Mouse (Mus musculus) neural tube, embryonic 12.5 days (tissue): ENCODE measurements at regions not wholly inside any gene's neighbourhood (a gene's known extent, or its start where the extent isn't known, plus 50 kb on each side); places are given as distances from the start of the nearest gene placed in this dataset.
A peak's percentile ranks its signal among the peaks of the same experiment; 100 is the strongest.
"Not testable (repeated sequence)": the region's sequence is repeated elsewhere in the genome, so short reads cannot be mapped to it uniquely, and the experiment has no call there.

Experiments
- ATAC-seq: fragments of 200-750 bp; cut with Nextera tagmentation; 2 replicates; pipeline ENCODE4 v1.8.0; 2017; ENCODE audit warnings: low read depth, mild to moderate bottlenecking, moderate TSS enrichment, moderate library complexity; ENCODE audit not compliant: low FRiP score
- H3K27ac ChIP-seq: fragments of 300-500 bp; sonication (generic); 2 replicates; pipeline ENCODE4 v1.5.1; 2016
- H3K27me3 ChIP-seq: fragments of 300-500 bp; sonication (generic); replicated peaks from 2 replicates; pipeline ENCODE4 v1.6.1; 2016; ENCODE audit warnings: mild to moderate bottlenecking
- H3K36me3 ChIP-seq: fragments of 300-500 bp; sonication (generic); 2 replicates; pipeline ENCODE4 v1.6.1; 2016; ENCODE audit warnings: mild to moderate bottlenecking
- H3K4me1 ChIP-seq: fragments of 300-500 bp; sonication (generic); 2 replicates; pipeline ENCODE4 v1.6.1; 2016
- H3K4me2 ChIP-seq: fragments of 300-500 bp; sonication (generic); replicated peaks from 2 replicates; pipeline ENCODE4 v1.6.1; 2016; ENCODE audit warnings: mild to moderate bottlenecking
- H3K4me3 ChIP-seq: fragments of 300-500 bp; sonication (generic); 2 replicates; pipeline ENCODE4 v1.5.1; 2016
- H3K9ac ChIP-seq: fragments of 300-500 bp; sonication (generic); 2 replicates; pipeline ENCODE4 v1.6.1; 2016; ENCODE audit warnings: mild to moderate bottlenecking
- H3K9me3 ChIP-seq: fragments of 300-500 bp; sonication (generic); 2 replicates; pipeline ENCODE4 v1.6.1; 2016; ENCODE audit warnings: mild to moderate bottlenecking
- WGBS: fragments of 180-500 bp; shearing (Covaris S2); methylation state at CpG from one replicate; pipeline ENCODE4 v1.1.7; 2016; 5-methylcytosine and 5-hydroxymethylcytosine counted together

GRCm38 (mm10) chr5:142281997-142282396, 119.3 kb upstream of the Foxk1 start:
- 17% methylated on average over 9 of the region's 9 CpGs for WGBS
- Histone ChIP-seq H3K4me1 (peaks cover 11% of the 10 kb centered on the region), H3K27ac (no peak overlapping the region), H3K4me3 (no peak overlapping the region), H3K9me3 (peaks cover 4% of the 10 kb centered on the region; the same call in 1 of the 2 replicates), H3K4me2 (peak overlapping the region; percentile 40), H3K27me3 (no peaks in the 10 kb centered on the region), H3K9ac (no peak overlapping the region), H3K36me3 (no peaks in the 10 kb centered on the region)
- ATAC-seq: peak; percentile 87

GRCm38 (mm10) chr5:142287981-142288380, 113.3 kb upstream of the Foxk1 start:
- Histone ChIP-seq H3K27me3 (no peaks in the 10 kb centered on the region), H3K4me3 (no peak overlapping the region), H3K9ac (no peak overlapping the region), H3K36me3 (no peaks in the 10 kb centered on the region), H3K4me1 (no peaks in the 10 kb centered on the region), H3K4me2 (no peak overlapping the region), H3K27ac (no peak overlapping the region), H3K9me3 (peaks cover 20% of the 10 kb centered on the region; the same call in 1 of the 2 replicates)
- WGBS: 80% methylated on average over 2 of the region's 2 CpGs
- no peak for ATAC-seq

- Histone ChIP-seq H3K9me3 (peaks cover 16% of the 10 kb centered on the region; the same call in 1 of the 2 replicates), H3K4me1 (no peaks in the 10 kb centered on the region), H3K27me3 (no peaks in the 10 kb centered on the region), H3K27ac (no peak overlapping the region), H3K9ac (no peak overlapping the region), H3K4me2 (no peak overlapping the region), H3K4me3 (no peak overlapping the region), H3K36me3 (no peaks in the 10 kb centered on the region)
- ATAC-seq: no peak
- 92% methylated on average over 10 of the region's 10 CpGs for WGBS
Observed at GRCm38 (mm10) chr5:142291451-142291850, 109.8 kb upstream of the Foxk1 start.

- WGBS: 91% methylated on average over 2 of the region's 2 CpGs
- not testable (repeated sequence) for H3K27ac ChIP-seq, ATAC-seq, H3K4me2 ChIP-seq, H3K9ac ChIP-seq, H3K4me1 ChIP-seq, H3K27me3 ChIP-seq, H3K9me3 ChIP-seq, H3K36me3 ChIP-seq, H3K4me3 ChIP-seq
Observed at GRCm38 (mm10) chr5:142296401-142296800, 104.9 kb upstream of the Foxk1 start.

- ATAC-seq: no peak
- Histone ChIP-seq H3K27ac (no peak overlapping the region), H3K9me3 (no peaks in the 10 kb centered on the region), H3K9ac (no peak overlapping the region), H3K36me3 (no peaks in the 10 kb centered on the region), H3K27me3 (no peaks in the 10 kb centered on the region), H3K4me2 (no peak overlapping the region), H3K4me3 (no peak overlapping the region), H3K4me1 (no peaks in the 10 kb centered on the region)
- 91% methylated on average over 5 of the region's 5 CpGs for WGBS
Observed at GRCm38 (mm10) chr5:142299621-142300020, 101.7 kb upstream of the Foxk1 start.

- H3K4me3 ChIP-seq: no peak overlapping the region
- no peaks in the 10 kb centered on the region for H3K4me1 ChIP-seq
- H3K36me3 ChIP-seq: no peaks in the 10 kb centered on the region
- 97% methylated on average over 3 of the region's 3 CpGs for WGBS
- no peaks in the 10 kb centered on the region; the same call in 1 of the 2 replicates for H3K9me3 ChIP-seq
- H3K4me2 ChIP-seq: no peak overlapping the region
- H3K9ac ChIP-seq: no peak overlapping the region
- no peak overlapping the region for H3K27ac ChIP-seq
- H3K27me3 ChIP-seq: no peaks in the 10 kb centered on the region
- no peak for ATAC-seq
Observed at GRCm38 (mm10) chr5:142308511-142308910, 92.8 kb upstream of the Foxk1 start.

GRCm38 (mm10) chr5:142313944-142314343, 87.4 kb upstream of the Foxk1 start:
- no peak overlapping the region for H3K27ac ChIP-seq
- no peaks in the 10 kb centered on the region for H3K4me1 ChIP-seq
- H3K36me3 ChIP-seq: no peaks in the 10 kb centered on the region
- H3K9ac ChIP-seq: no peak overlapping the region
- no peaks in the 10 kb centered on the region for H3K9me3 ChIP-seq
- H3K27me3 ChIP-seq: no peaks in the 10 kb centered on the region
- H3K4me3 ChIP-seq: no peak overlapping the region
- WGBS: 83% methylated on average over 8 of the region's 8 CpGs
- no peak overlapping the region for H3K4me2 ChIP-seq
- no peak for ATAC-seq

- Histone ChIP-seq H3K27me3 (no peaks in the 10 kb centered on the region), H3K27ac (no peak overlapping the region), H3K9ac (no peak overlapping the region), H3K4me3 (no peak overlapping the region), H3K4me2 (no peak overlapping the region), H3K4me1 (peaks cover 1% of the 10 kb centered on the region; the same call in 1 of the 2 replicates), H3K36me3 (no peaks in the 10 kb centered on the region), H3K9me3 (no peaks in the 10 kb centered on the region)
- WGBS: 83% methylated on average over 5 of the region's 5 CpGs
- ATAC-seq: no peak
Observed at GRCm38 (mm10) chr5:142314466-142314865, 86.8 kb upstream of the Foxk1 start.

- Histone ChIP-seq H3K27ac (no peak overlapping the region), H3K9me3 (no peaks in the 10 kb centered on the region), H3K9ac (no peak overlapping the region), H3K36me3 (no peaks in the 10 kb centered on the region), H3K27me3 (no peaks in the 10 kb centered on the region), H3K4me3 (no peak overlapping the region), H3K4me2 (no peak overlapping the region), H3K4me1 (peaks cover 3% of the 10 kb centered on the region; the same call in 1 of the 2 replicates)
- WGBS: 6% methylated on average over 7 of the region's 7 CpGs
- no peak for ATAC-seq
Observed at GRCm38 (mm10) chr5:142319268-142319667, 82.0 kb upstream of the Foxk1 start.

- Histone ChIP-seq H3K9ac (no peak overlapping the region), H3K4me3 (no peak overlapping the region), H3K4me2 (no peak overlapping the region), H3K27me3 (no peaks in the 10 kb centered on the region), H3K9me3 (no peaks in the 10 kb centered on the region), H3K4me1 (peaks cover 3% of the 10 kb centered on the region; the same call in 1 of the 2 replicates), H3K27ac (no peak overlapping the region), H3K36me3 (no peaks in the 10 kb centered on the region)
- WGBS: 81% methylated on average over 8 of the region's 8 CpGs
- ATAC-seq: no peak
Observed at GRCm38 (mm10) chr5:142321316-142321715, 80.0 kb upstream of the Foxk1 start.

GRCm38 (mm10) chr5:142324928-142325327, 76.4 kb upstream of the Foxk1 start:
- Histone ChIP-seq H3K4me2 (no peak overlapping the region), H3K36me3 (no peaks in the 10 kb centered on the region), H3K9me3 (no peaks in the 10 kb centered on the region), H3K4me3 (no peak overlapping the region), H3K4me1 (no peaks in the 10 kb centered on the region), H3K9ac (no peak overlapping the region), H3K27me3 (no peaks in the 10 kb centered on the region), H3K27ac (no peak overlapping the region)
- ATAC-seq: no peak
- 78% methylated on average over 2 of the region's 2 CpGs for WGBS

GRCm38 (mm10) chr5:142325560-142325959, 75.7 kb upstream of the Foxk1 start:
- H3K4me1 ChIP-seq: no peaks in the 10 kb centered on the region
- no peak overlapping the region for H3K9ac ChIP-seq
- H3K27ac ChIP-seq: no peak overlapping the region
- H3K36me3 ChIP-seq: no peaks in the 10 kb centered on the region
- H3K4me3 ChIP-seq: no peak overlapping the region
- H3K27me3 ChIP-seq: no peaks in the 10 kb centered on the region
- no peak for ATAC-seq
- 66% methylated on average over 4 of the region's 4 CpGs for WGBS
- no peaks in the 10 kb centered on the region for H3K9me3 ChIP-seq
- no peak overlapping the region for H3K4me2 ChIP-seq

- Histone ChIP-seq H3K27me3 (no peaks in the 10 kb centered on the region), H3K9me3 (no peaks in the 10 kb centered on the region), H3K36me3 (no peaks in the 10 kb centered on the region), H3K27ac (no peak overlapping the region), H3K4me1 (no peaks in the 10 kb centered on the region), H3K4me3 (no peak overlapping the region), H3K4me2 (no peak overlapping the region), H3K9ac (no peak overlapping the region)
- no peak for ATAC-seq
- 68% methylated on average over 6 of the region's 6 CpGs for WGBS
Observed at GRCm38 (mm10) chr5:142327261-142327660, 74.0 kb upstream of the Foxk1 start.
